Mouse (Mus musculus) cerebellum, adult 2 months (tissue): Measurements from ENCODE around the gene H1foo.

Source experiments
- CTCF ChIP-seq: fragments of 200-500 bp; IDR thresholded peaks from 2 replicates; pipeline ENCODE4 v1.5.1; 2011; ENCODE audit warnings: low read depth, mild to moderate bottlenecking, control low read depth, low read length, moderate library complexity, borderline replicate concordance; ENCODE audit not compliant: insufficient read depth
- POLR2A ChIP-seq: fragments of 200-500 bp; IDR thresholded peaks from 2 replicates; pipeline ENCODE4 v1.6.1; 2011; ENCODE audit warnings: low read length, control low read depth, borderline replicate concordance; ENCODE audit not compliant: insufficient read depth

GRCm38 (mm10) chr6:115930018-115930417 lies 14.7 kb upstream of the H1foo start:
- TF ChIP-seq POLR2A (no peak), CTCF (no peak)
